Mouse (Mus musculus): Measurements from ENCODE around the gene Meaf6.

DNA sequence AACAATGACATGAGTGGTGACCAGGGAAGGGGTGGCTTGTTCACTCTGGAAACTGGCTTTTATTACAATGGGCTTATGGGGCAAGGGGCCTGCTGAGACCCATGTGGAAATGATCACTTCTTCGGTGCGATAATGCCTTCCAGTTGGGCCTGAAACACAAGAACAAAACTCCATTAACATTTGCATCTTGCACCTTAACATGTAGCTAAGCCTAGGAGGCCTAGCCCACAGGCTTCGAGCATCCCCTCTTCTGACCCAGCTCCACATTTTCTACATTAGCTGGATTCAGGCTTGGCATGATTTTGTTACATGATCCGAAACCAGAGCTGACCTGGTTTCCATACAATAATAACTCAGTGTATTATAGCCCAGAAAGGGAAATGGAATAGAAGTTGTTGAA lies 28.5 kb upstream of the Meaf6 start:
- no peak for TF ChIP-seq CTCF (IDR thresholded peaks at IDR 0.05; ENCODE audit: low read depth)
- TF ChIP-seq EP300 (optimal IDR thresholded peaks at IDR 0.05), result no peak

Measured in stomach, postnatal 0 days (tissue).